Mouse (Mus musculus) stomach, postnatal 0 days (tissue): ENCODE results near the gene Rap1gap. TPM values are rescaled to one million over a fixed set of nuclear protein-coding genes. Genes with fewer than 3 reads are reported as not detected.

Source experiments
- ATAC-seq: fragments of 200-750 bp; cut with Nextera tagmentation; 2 replicates; pipeline ENCODE4 v1.8.0; 2017; ENCODE audit not compliant: low FRiP score, low TSS enrichment
- DNase-seq: peaks from one replicate; pipeline ENCODE4 v3.0.0-alpha.2; 2016; ENCODE audit warnings: low spot score
- H3K27ac ChIP-seq: fragments of 300-500 bp; sonication (generic); replicated peaks from 2 replicates; pipeline ENCODE4 v1.5.1; 2014; ENCODE audit warnings: mild to moderate bottlenecking, control low read depth
- H3K27me3 ChIP-seq: fragments of 300-500 bp; sonication (generic); 2 replicates; pipeline ENCODE4 v1.6.1; 2014; ENCODE audit warnings: low read length; ENCODE audit not compliant: control insufficient read depth, insufficient read depth
- H3K36me3 ChIP-seq: fragments of 300-500 bp; sonication (generic); 2 replicates; pipeline ENCODE4 v1.6.1; 2014; ENCODE audit warnings: low read length, mixed read lengths; ENCODE audit not compliant: control insufficient read depth, insufficient read depth
- H3K4me1 ChIP-seq: fragments of 300-500 bp; sonication (generic); replicated peaks from 2 replicates; pipeline ENCODE4 v1.6.1; 2014; ENCODE audit warnings: antibody characterized with exemption; ENCODE audit not compliant: control insufficient read depth, insufficient read depth
- H3K4me2 ChIP-seq: fragments of 300-500 bp; sonication (generic); replicated peaks from 2 replicates; pipeline ENCODE4 v1.6.1; 2014; ENCODE audit warnings: low read depth, mild to moderate bottlenecking, control low read depth, moderate library complexity
- H3K4me3 ChIP-seq: fragments of 300-500 bp; sonication (generic); 2 replicates; pipeline ENCODE4 v1.5.1; 2014; ENCODE audit warnings: low read depth, low read length, control low read depth
- H3K9ac ChIP-seq: fragments of 300-500 bp; sonication (generic); 2 replicates; pipeline ENCODE4 v1.6.1; 2014; ENCODE audit warnings: mild to moderate bottlenecking, low read length, control low read depth, mixed read lengths
- H3K9me3 ChIP-seq: fragments of 300-500 bp; sonication (generic); 2 replicates; pipeline ENCODE4 v1.6.1; 2016; ENCODE audit warnings: low read length; ENCODE audit not compliant: control insufficient read depth
- CTCF ChIP-seq: IDR thresholded peaks from 2 replicates; pipeline ENCODE4 v1.5.1; 2016; ENCODE audit warnings: antibody characterized with exemption, low read depth, mild to moderate bottlenecking, moderate library complexity
- EP300 ChIP-seq: optimal IDR thresholded peaks from 2 replicates; pipeline ENCODE3; 2016; ENCODE audit warnings: antibody characterized with exemption
- WGBS: fragments of 180-500 bp; shearing (Covaris S2); extraction: QIAGEN DNeasy Blood & Tissue Kit; methylation state at CpG from one replicate; pipeline ENCODE4 v1.1.7; 2014; 5-methylcytosine and 5-hydroxymethylcytosine counted together
- polyA plus RNA-seq: library from polyadenylated mRNA; unstranded; fragments of >200 nt; fragmentation: Nextera tagmentation; extraction: Ambion mirVana; gene quantifications from 2 replicates; pipeline ENCODE4 v1.2.1, GENCODE M21; 2015

The Rap1gap gene
- polyA plus RNA-seq, 1 experiment from 2014 or later, result 70.1 TPM

- DNase-seq (no peak), ATAC-seq (no peak)
- peaks cover 5% of the 10 kb centered on the region; the same call in 1 of the 2 replicates for H3K27me3 ChIP-seq
- no peak overlapping the region for H3K4me2 ChIP-seq
- H3K4me3 ChIP-seq, result no peak overlapping the region
- WGBS, result 78% methylated on average over 3 of the region's 3 CpGs
- no peaks in the 10 kb centered on the region for H3K36me3 ChIP-seq
- TF ChIP-seq EP300 (no peak), CTCF (no peak)
- no peaks in the 10 kb centered on the region for H3K4me1 ChIP-seq
- H3K9ac ChIP-seq, result no peak overlapping the region
- no peaks in the 10 kb centered on the region for H3K9me3 ChIP-seq
- no peak overlapping the region for H3K27ac ChIP-seq
Observed at GRCm38 (mm10) chr4:137732361-137732760, 67.8 kb downstream of the Rap1gap start.

GRCm38 (mm10) chr4:137732962-137733361, 68.4 kb downstream of the Rap1gap start:
- Histone ChIP-seq H3K27me3 (peaks cover 5% of the 10 kb centered on the region; the same call in 1 of the 2 replicates), H3K4me2 (no peak overlapping the region), H3K36me3 (no peaks in the 10 kb centered on the region), H3K4me3 (no peak overlapping the region), H3K9me3 (no peaks in the 10 kb centered on the region), H3K4me1 (no peaks in the 10 kb centered on the region), H3K27ac (no peak overlapping the region), H3K9ac (no peak overlapping the region)
- ATAC-seq (no peak), DNase-seq (no peak)
- no peak for TF ChIP-seq EP300
- no peak for TF ChIP-seq CTCF
- WGBS, result 69% methylated on average over 3 of the region's 3 CpGs

DNA sequence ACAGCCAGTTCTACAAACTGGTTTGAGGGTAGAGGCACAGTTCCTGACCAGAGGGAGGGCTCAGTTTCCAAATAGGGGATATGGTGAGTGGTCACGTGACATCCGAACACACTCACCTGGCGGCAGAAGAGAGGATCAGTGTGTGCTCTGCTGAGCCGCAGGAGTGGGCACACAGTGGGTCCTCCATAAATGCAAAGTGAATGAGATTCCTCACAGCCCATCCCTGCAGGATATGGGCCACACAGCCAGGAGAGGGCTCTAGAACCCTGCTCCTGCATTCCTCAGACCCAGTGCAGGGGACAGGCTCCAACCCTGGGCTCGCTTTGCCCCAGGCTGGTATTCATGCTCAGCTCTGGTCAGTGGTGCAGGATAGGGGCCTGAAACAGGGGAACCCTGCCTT, 68.9 kb downstream of the Rap1gap start:
- no peaks in the 10 kb centered on the region for H3K4me1 ChIP-seq
- TF ChIP-seq EP300 (no peak), CTCF (peak; percentile 58)
- H3K9ac ChIP-seq, result no peak overlapping the region
- 68% methylated on average over 5 of the region's 5 CpGs for WGBS
- no peak overlapping the region for H3K4me3 ChIP-seq
- no peak overlapping the region for H3K27ac ChIP-seq
- H3K4me2 ChIP-seq, result no peak overlapping the region
- no peak for DNase-seq
- H3K27me3 ChIP-seq, result peaks cover 5% of the 10 kb centered on the region; the same call in 1 of the 2 replicates
- H3K36me3 ChIP-seq, result no peaks in the 10 kb centered on the region
- H3K9me3 ChIP-seq, result no peaks in the 10 kb centered on the region
- ATAC-seq, result no peak; the same call in 1 of the 2 replicates

DNA sequence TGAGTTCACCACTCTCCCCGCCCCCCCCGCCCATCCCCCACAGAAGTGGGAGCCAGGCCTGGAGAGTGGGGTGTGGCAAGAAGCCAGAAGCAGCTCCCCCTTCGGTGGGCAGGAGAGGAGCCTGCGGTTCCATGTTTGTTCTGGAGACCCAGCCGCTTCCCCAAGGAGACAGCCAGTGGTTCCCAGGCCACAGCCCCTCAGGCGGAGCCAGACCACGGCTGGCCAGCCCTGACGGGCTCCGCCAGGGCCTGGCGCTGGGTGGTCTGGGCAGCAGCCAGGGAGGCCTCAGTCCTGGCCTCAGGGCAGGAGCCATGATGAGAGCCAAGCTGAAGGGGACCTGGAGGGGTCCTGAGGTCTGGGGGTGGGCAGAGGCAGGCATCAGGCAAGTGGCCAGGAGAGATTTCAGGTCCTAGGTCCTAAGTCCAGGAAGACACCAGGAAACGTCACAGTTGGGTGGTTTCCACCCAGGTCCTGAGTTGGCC, 71.7 kb downstream of the Rap1gap start:
- no peaks in the 10 kb centered on the region for H3K4me1 ChIP-seq
- 38% methylated on average over 11 of the region's 11 CpGs for WGBS
- no peak for TF ChIP-seq CTCF
- DNase-seq (no peak), ATAC-seq (no peak; the same call in 1 of the 2 replicates)
- no peaks in the 10 kb centered on the region for H3K27me3 ChIP-seq
- no peak overlapping the region for H3K4me3 ChIP-seq
- no peaks in the 10 kb centered on the region for H3K36me3 ChIP-seq
- no peak overlapping the region for H3K4me2 ChIP-seq
- no peak overlapping the region for H3K9ac ChIP-seq
- H3K27ac ChIP-seq, result no peak overlapping the region
- no peaks in the 10 kb centered on the region for H3K9me3 ChIP-seq

DNA sequence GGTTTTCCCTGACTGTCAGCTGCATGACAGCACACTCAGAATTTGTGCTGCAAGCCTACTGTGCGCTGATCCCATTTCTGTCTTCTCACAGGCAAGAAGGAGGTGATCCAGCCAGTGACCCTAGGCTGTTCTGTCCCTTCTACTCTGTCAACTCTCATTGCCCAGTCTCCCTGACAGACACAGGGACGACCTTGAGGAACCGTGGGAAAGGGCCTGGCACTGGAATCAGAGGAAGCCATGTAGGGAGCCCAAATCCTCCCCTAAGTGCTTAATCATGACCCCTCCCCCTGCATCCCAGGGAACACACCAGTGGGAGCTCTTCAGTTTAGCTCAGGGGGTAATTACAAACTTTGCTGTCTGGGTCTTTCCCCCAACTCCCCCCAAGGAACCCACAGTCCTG, 73.2 kb downstream of the Rap1gap start:
- no peak for TF ChIP-seq EP300
- Histone ChIP-seq H3K9me3 (no peaks in the 10 kb centered on the region), H3K27ac (no peak overlapping the region), H3K9ac (no peak overlapping the region), H3K4me1 (no peaks in the 10 kb centered on the region), H3K36me3 (no peaks in the 10 kb centered on the region), H3K4me3 (no peak overlapping the region), H3K27me3 (no peaks in the 10 kb centered on the region), H3K4me2 (no peak overlapping the region)
- ATAC-seq (no peak), DNase-seq (no peak)
- WGBS, result 62% methylated on average over 3 of the region's 3 CpGs

GRCm38 (mm10) chr4:137739151-137739923, 74.8 kb downstream of the Rap1gap start:
- H3K4me3 ChIP-seq, result no peak overlapping the region
- no peak for TF ChIP-seq CTCF
- TF ChIP-seq EP300, result no peak
- no peaks in the 10 kb centered on the region for H3K9me3 ChIP-seq
- peak; percentile 33; the same call in 1 of the 2 replicates for ATAC-seq
- no peak for DNase-seq
- no peaks in the 10 kb centered on the region for H3K27me3 ChIP-seq
- H3K27ac ChIP-seq, result no peak overlapping the region
- 49% methylated on average over 9 of the region's 9 CpGs for WGBS
- H3K9ac ChIP-seq, result no peak overlapping the region
- no peaks in the 10 kb centered on the region for H3K36me3 ChIP-seq
- H3K4me2 ChIP-seq, result no peak overlapping the region; the same call in 1 of the 2 replicates
- H3K4me1 ChIP-seq, result no peaks in the 10 kb centered on the region
